Mouse (Mus musculus) yolk sac, embryonic 10.5 days (tissue): ENCODE data around the gene Stk33.

Experiments used
- DNase-seq: peaks from one replicate; pipeline ENCODE4 v3.0.0-alpha.2; 2017; ENCODE audit warnings: low spot score

The Stk33 gene

DNA sequence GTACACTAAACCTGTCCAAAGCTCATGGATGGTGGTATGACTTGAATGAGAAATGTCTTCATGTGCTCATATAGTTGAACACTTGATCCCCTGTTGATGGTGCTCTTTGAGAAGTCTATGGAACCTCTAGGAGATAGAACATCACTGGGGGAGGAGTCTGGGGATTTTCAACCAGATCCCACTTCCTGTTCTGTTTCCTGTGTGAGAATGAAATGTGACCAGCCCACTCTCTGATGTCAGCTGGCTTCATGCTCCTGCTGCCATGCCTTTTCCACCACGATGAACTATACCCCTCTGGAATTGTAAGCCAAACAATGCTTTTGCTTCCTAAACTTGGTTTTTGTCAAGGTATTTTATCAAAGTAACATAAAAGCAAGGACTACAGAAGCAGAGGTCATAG lies 81.0 kb downstream of the Stk33 start:
- no peak for DNase-seq

GRCm38 (mm10) chr7:109347241-109347640 lies 91.6 kb downstream of the Stk33 start:
- DNase-seq: no peak

- DNase-seq: no peak
Observed at GRCm38 (mm10) chr7:109331722-109332121, 107.2 kb downstream of the Stk33 start.

DNA sequence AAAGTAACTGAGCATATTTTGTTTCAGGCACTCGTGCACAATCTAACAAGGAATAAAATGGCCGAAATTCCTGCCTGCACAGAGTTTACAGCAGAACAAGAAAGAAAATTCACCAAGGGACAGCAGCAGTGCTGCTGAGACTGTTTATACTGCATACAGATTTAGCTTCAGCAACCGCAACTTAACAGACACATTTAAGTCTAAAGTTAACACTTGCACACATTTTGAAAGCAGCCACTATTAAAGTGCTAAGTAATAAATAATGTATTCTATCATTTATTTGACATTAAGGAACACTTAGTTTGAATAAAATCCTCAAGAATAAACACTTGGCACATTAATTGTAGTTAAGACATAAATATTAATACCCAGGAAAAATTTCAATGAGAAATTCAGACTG lies 110.1 kb downstream of the Stk33 start:
- DNase-seq: no peak

DNA sequence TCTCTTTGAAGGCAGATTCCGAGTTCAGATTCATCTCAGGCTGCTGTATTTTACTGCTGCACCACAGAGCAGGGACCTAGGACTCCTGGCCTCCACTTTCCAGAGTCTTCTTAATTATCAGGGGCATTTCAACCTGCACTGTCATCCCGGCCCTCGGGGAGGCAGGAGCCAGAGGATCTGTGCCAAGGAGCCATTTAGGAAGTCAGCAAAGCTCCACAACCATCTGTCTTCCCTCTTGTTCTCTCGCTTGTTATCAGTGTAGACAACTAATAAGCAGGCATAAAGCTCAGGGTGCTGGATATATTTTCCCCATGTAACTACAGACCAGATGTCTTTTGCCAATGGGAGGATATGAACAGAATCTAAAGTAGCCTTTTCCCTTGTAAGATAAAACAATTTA lies 112.1 kb downstream of the Stk33 start:
- DNase-seq: no peak

DNA sequence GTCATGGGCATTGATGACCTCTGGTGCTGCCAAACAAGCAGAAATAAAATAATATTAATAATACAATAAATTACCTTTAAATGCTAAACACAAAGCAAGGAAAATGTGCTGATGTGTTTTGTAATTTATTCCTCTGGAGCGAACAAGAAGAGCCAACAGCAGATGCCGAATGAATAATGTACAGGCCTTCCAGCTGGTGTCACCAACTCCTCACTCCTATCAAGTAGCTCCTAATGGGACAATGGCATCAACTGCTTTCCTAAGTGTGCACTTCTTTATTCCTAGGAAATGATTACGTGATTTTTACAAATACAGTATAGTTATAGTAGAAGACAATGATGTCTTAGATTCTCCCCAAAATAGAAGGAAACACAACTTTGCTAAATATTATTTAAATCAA lies 113.2 kb downstream of the Stk33 start:
- no peak for DNase-seq

DNA sequence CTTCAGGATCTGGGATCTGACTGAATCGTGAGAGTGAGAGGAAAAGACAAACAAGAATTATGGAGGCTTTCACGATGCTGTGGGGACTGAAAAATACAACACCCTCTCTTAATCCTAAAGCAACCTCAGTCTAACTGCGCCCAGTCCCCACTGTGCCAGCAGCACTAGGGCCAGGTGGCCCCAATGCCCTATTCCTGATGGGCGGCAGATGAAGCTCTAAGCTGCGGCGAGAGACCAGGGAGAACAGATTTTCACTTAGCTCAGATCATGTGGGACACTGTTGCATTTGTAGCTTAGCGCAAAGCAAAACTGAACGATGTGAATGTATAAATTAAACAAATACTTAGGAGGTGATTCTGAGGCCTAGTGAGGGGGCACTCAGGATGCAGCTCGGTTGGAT lies 113.7 kb downstream of the Stk33 start:
- DNase-seq: no peak

- DNase-seq: no peak
Observed at GRCm38 (mm10) chr7:109309506-109309905, 129.4 kb downstream of the Stk33 start.

- DNase-seq: no peak
Observed at GRCm38 (mm10) chr7:109295807-109296206, 143.1 kb downstream of the Stk33 start.

GRCm38 (mm10) chr7:109295351-109295750 lies 143.5 kb downstream of the Stk33 start:
- DNase-seq: no peak

GRCm38 (mm10) chr7:109290501-109290900 lies 148.4 kb downstream of the Stk33 start:
- no peak for DNase-seq

- no peak for DNase-seq
Observed at GRCm38 (mm10) chr7:109289106-109289505, 149.8 kb downstream of the Stk33 start.

- no peak for DNase-seq
Observed at GRCm38 (mm10) chr7:109282106-109282505, 156.8 kb downstream of the Stk33 start.

- DNase-seq: no peak
Observed at GRCm38 (mm10) chr7:109276622-109277021, 162.3 kb downstream of the Stk33 start.

GRCm38 (mm10) chr7:109275901-109276300 lies 163.0 kb downstream of the Stk33 start:
- no peak for DNase-seq

- DNase-seq: no peak
Observed at GRCm38 (mm10) chr7:109275151-109275550, 163.7 kb downstream of the Stk33 start.

DNA sequence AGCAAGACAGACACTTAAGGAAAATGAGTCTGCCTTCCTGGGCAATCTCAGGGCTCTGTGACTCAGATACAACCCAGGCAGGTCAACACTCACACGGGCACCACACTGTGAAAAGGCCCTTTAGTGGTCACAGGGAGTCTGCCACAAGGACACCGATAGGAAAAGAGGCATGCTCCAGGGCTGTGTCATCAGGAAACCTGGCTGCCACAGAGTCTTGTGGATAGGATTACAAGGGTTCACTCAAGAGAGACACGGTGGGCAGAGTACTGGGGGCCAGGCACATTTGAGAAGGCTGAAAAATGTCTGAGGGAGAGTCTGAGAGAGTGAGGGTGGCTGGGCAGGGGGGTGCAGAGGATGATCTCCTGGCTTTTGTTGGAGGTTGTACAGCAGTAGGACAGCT lies 164.6 kb downstream of the Stk33 start:
- DNase-seq: no peak

DNA sequence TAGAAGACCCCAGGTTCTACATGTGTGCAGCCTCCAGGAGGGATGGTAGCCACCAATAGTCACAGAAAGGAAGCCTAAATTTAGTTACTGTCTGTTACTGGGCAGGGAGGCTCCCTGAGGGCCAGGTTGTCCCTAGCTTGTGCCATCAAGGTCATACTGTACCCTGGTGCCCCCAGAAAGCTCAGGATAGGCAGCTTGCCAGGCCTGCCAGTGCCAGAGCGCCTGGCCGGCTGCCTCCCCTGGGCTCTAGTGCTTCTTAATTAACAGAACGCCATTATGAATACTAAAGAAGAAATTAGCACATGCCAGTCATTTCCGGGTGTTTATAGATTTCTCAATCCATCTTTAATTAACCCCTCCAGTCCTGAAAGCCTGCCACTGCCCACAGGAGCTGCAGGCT lies 169.8 kb downstream of the Stk33 start:
- no peak for DNase-seq

- no peak for DNase-seq
Observed at GRCm38 (mm10) chr7:109267370-109267769, 171.5 kb downstream of the Stk33 start.

- no peak for DNase-seq
Observed at GRCm38 (mm10) chr7:109266181-109266580, 172.7 kb downstream of the Stk33 start.

GRCm38 (mm10) chr7:109265606-109266005 lies 173.3 kb downstream of the Stk33 start:
- no peak for DNase-seq

DNA sequence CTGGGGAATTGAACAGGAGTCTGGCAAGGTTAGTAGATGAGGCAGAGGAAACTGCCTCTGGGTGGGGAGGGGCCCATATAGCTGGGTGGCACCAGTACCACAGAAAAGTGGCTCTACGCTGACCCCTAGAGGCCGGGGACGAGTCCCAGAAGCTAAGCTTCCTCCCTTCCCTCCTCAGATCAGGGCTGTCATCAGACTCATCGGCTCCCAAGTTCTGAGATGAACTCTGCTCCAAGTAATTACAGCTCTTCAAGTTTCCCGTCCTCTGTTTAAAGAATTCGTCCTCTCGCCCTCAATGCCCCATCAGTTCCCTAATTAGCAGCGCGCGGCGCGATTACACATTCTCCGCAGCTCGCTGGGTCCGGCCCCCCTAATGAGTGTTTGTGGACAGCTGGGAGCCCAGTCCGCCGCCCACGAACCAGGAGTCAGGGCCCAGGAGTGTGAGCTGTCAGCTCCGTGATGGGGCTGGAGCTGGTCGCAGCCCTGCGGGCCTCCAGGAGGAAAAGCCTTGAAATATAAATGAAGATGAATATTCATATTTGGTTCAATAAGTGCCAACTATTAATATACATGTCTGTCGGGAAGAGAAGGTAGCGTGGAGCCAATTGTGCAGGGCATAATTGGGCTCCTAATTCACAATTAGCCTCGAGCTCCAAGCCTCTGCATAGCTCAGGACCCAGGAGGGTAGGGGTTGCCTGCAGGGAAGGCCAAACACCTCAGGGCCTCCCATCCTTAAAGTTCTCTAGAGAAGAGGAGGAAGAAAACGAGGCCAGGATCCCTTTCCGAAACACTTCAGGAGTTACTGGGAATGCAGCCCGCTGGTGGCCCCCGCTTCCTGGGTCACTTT lies 183.2 kb downstream of the Stk33 start:
- DNase-seq: peak; percentile 13

DNA sequence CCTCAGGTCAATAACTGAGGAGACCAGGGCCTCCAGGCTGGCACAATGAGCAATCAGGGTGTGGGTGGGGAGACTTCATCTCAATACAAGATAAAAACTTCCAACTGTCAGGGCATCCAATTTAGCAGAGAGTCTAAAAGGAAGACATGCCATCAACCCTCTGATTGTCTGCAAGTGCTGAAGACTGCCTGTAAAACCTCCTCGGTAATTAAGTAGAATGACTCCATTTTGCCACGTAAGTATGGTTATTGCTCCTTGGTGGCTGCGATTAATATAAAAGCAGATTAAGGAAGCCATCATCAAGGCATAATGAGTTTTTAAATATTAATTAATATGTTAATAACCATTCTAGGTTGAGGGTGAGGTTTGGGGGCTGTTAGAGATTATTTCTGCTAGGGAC lies 187.5 kb downstream of the Stk33 start:
- DNase-seq: no peak

GRCm38 (mm10) chr7:109244776-109245175 lies 194.1 kb downstream of the Stk33 start:
- DNase-seq: no peak
